Mouse (Mus musculus) right cerebral cortex, adult 18-20 months (tissue): ENCODE results near the gene Urb2.
A peak's percentile ranks its signal among the peaks of the same experiment; 100 is the strongest.

Source experiments
- DNase-seq: peaks from one replicate; pipeline ENCODE4 v3.0.0; 2022; ENCODE audit warnings: mixed read lengths

Urb2 gene

GRCm38 (mm10) chr8:124080467-124081326, 59.4 kb downstream of the Urb2 start:
- peak; percentile 49 for DNase-seq

DNA sequence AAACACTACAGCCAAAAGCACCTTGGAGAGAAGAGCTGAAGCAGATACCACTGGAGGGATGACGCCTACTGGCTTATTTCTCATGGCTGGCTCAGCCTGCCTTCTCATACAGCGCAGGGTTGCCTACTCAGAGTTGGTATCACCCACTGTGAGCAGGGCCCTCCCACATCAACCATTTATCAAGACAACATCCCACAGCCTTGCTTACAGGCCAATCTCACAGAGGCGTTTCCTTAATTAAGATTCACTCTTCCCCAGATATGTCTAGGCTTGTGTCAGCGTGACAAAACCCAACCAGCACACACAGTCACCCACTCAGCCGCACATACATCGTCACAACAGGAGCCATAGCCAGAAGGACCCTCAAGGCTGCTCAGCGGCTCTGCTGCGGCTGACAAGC, 61.3 kb downstream of the Urb2 start:
- DNase-seq = peak; percentile 63

- DNase-seq = no peak
These were observed 62.3 kb downstream of the Urb2 start for GRCm38 (mm10) chr8:124083611-124084010.

DNA sequence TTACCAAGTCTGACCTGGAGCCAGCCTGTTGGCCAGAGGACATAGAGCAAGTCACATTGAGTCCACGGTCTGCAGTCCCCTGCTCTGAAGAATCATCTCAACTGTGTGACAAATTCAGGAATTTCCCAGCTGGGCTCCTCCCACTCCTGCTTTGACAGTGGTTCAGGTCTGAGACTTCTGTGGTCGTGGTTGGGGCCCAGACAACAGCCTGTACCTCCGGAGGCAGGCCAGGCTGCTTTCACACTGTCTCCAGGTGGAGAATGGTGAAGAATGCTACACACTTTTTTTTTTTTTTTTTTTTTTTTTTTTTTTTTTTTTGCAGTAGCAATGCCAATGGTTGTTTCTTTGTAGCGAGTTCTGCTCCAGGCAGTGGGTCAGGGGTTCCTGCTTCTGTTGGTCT, 64.4 kb downstream of the Urb2 start:
- no peak for DNase-seq

- DNase-seq = no peak
These were observed 66.8 kb downstream of the Urb2 start for GRCm38 (mm10) chr8:124088092-124088613.

GRCm38 (mm10) chr8:124089016-124089415, 67.7 kb downstream of the Urb2 start:
- DNase-seq = no peak

DNA sequence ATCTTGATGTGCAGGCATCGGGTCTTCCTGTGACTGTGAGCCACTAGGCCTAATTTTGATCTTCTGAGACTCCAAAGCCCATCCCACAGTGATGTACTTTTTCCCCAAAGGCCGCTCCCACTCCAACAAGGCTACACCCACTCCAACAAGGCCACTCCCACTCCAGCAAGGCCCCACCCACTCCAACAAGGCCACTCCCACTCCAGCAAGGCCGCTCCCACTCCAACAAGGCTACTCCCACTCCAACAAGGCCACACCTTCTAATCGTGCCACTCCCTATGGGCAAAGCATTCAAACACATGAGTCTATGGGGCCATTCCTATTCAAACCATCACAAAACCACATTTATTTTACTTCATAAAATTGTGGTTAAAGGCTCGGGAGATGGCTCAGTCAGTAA, 69.2 kb downstream of the Urb2 start:
- no peak for DNase-seq
